Mouse (Mus musculus) myocyte (in vitro differentiated cells): Measurements from ENCODE around the gene Gm10271. TPM values are rescaled to one million over a fixed set of nuclear protein-coding genes. Genes with fewer than 3 reads are reported as not detected.

Experiments
- H3K27me3 ChIP-seq: one replicate; pipeline ENCODE4 v1.6.1; 2011; ENCODE audit not compliant: control insufficient read depth, insufficient read depth, insufficient read length
- H3K36me3 ChIP-seq: one replicate; pipeline ENCODE4 v1.6.1; 2011; ENCODE audit not compliant: control insufficient read depth, insufficient read depth
- H3K4me2 ChIP-seq: one replicate; pipeline ENCODE4 v1.6.1; 2011; ENCODE audit warnings: low read depth, control low read depth
- H3K4me3 ChIP-seq: one replicate; pipeline ENCODE4 v1.5.1; 2011; ENCODE audit warnings: mild to moderate bottlenecking, control low read depth, moderate library complexity
- H3K79me2 ChIP-seq: one replicate; pipeline ENCODE4 v1.6.1; 2011; ENCODE audit not compliant: control insufficient read depth, insufficient read depth
- H3ac ChIP-seq: one replicate; pipeline ENCODE4 v1.6.1; 2011; ENCODE audit not compliant: control insufficient read depth, insufficient read length
- CEBPB ChIP-seq: IDR thresholded peaks from 2 replicates; pipeline ENCODE4 v1.6.1; 2011; ENCODE audit warnings: mild to moderate bottlenecking, moderate library complexity; ENCODE audit not compliant: poor library complexity, insufficient read depth, severe bottlenecking
- E2F4 ChIP-seq: IDR thresholded peaks from one replicate; pipeline ENCODE4 v1.6.1; 2011; ENCODE audit warnings: mild to moderate bottlenecking, control low read depth, moderate library complexity; ENCODE audit not compliant: insufficient read depth
- MAX ChIP-seq: IDR thresholded peaks from one replicate; pipeline ENCODE4 v1.6.1; 2011; ENCODE audit warnings: low read depth, mild to moderate bottlenecking, control low read depth
- MYOD1 ChIP-seq, 3 experiments: IDR thresholded peaks; one replicate each; pipeline ENCODE4 v1.6.1; 2011; ENCODE audit warnings: control low read depth in 2 of 3, low read depth in 2 of 3, mild to moderate bottlenecking in 2 of 3, moderate library complexity in 1 of 3; ENCODE audit not compliant: insufficient read length in 2 of 3, control insufficient read depth in 1 of 3
- MYOG ChIP-seq, 3 experiments: IDR thresholded peaks; one replicate each; pipeline ENCODE4 v1.6.1; 2011; ENCODE audit warnings: control low read depth in 2 of 3, low read depth in 2 of 3, mild to moderate bottlenecking in 2 of 3; ENCODE audit not compliant: insufficient read length in 2 of 3, control insufficient read depth in 1 of 3, insufficient read depth in 1 of 3
- POLR2A ChIP-seq: IDR thresholded peaks from one replicate; pipeline ENCODE4 v1.6.1; 2011; ENCODE audit warnings: low read depth, mild to moderate bottlenecking, control low read depth, moderate library complexity; ENCODE audit not compliant: insufficient read length
- POLR2AphosphoS2 ChIP-seq: IDR thresholded peaks from one replicate; pipeline ENCODE4 v1.6.1; 2011; ENCODE audit warnings: low read depth, control low read depth; ENCODE audit not compliant: insufficient read length
- REST ChIP-seq: IDR thresholded peaks from one replicate; pipeline ENCODE4 v1.6.1; 2011; ENCODE audit warnings: mild to moderate bottlenecking, control low read depth, moderate library complexity; ENCODE audit not compliant: insufficient read depth, insufficient read length
- SRF ChIP-seq: IDR thresholded peaks from one replicate; pipeline ENCODE4 v1.6.1; 2011; ENCODE audit warnings: low read depth; ENCODE audit not compliant: control insufficient read depth, insufficient read length
- TCF12 ChIP-seq: IDR thresholded peaks from one replicate; pipeline ENCODE4 v1.6.1; 2011; ENCODE audit warnings: mild to moderate bottlenecking, control low read depth; ENCODE audit not compliant: poor library complexity, insufficient read depth, severe bottlenecking
- TCF3 ChIP-seq: IDR thresholded peaks from one replicate; pipeline ENCODE4 v1.6.1; 2011; ENCODE audit warnings: low read depth, control low read depth; ENCODE audit not compliant: insufficient read length
- USF1 ChIP-seq: IDR thresholded peaks from one replicate; pipeline ENCODE4 v1.6.1; 2011; ENCODE audit warnings: low read depth, mild to moderate bottlenecking, control low read depth, moderate library complexity
- polyA plus RNA-seq: library from polyadenylated mRNA; unstranded; fragments of >200 nt; fragmentation: generic; extraction: Trizol; gene quantifications from one replicate; pipeline ENCODE4 v1.2.1, GENCODE M21; 2012; ENCODE audit warnings: missing spikeins

Gene Gm10271
- polyA plus RNA-seq, 1 experiment: not detected

- Histone ChIP-seq H3K27me3 (no peaks in the 10 kb centered on the region), H3K36me3 (no peaks in the 10 kb centered on the region), H3ac (no peak overlapping the region), H3K4me3 (no peak overlapping the region), H3K4me2 (no peak overlapping the region), H3K79me2 (no peaks in the 10 kb centered on the region)
- TF ChIP-seq TCF3 (no peak), REST (no peak)
Measured at GRCm38 (mm10) chr10:116984836-116985235, 12.4 kb upstream of the Gm10271 start.

GRCm38 (mm10) chr10:116982526-116982925 lies 10.1 kb upstream of the Gm10271 start:
- TF ChIP-seq TCF3 (no peak), E2F4 (no peak), CEBPB (no peak), USF1 (no peak), POLR2A (no peak), MYOG (IDR thresholded peaks at IDR 0.05; ENCODE audit: control insufficient read depth in 1 of 3, insufficient read depth in 1 of 3, insufficient read length in 2 of 3, low read depth in 2 of 3) (no peak), REST (no peak), TCF12 (no peak), POLR2AphosphoS2 (no peak), MAX (no peak), MYOD1 (IDR thresholded peaks at IDR 0.05; ENCODE audit: control insufficient read depth in 1 of 3, insufficient read length in 2 of 3, low read depth in 2 of 3) (no peak), SRF (no peak)
- Histone ChIP-seq H3K4me2 (peak overlapping the region; percentile 46), H3K4me3 (no peak overlapping the region), H3K27me3 (no peaks in the 10 kb centered on the region), H3K36me3 (no peaks in the 10 kb centered on the region), H3K79me2 (no peaks in the 10 kb centered on the region), H3ac (no peak overlapping the region)

GRCm38 (mm10) chr10:116980888-116981287 lies 8.5 kb upstream of the Gm10271 start:
- H3K36me3 ChIP-seq: no peaks in the 10 kb centered on the region
- no peak for TF ChIP-seq POLR2A
- no peak for TF ChIP-seq MYOG (IDR thresholded peaks at IDR 0.05; ENCODE audit: control insufficient read depth in 1 of 3, insufficient read depth in 1 of 3, insufficient read length in 2 of 3, low read depth in 2 of 3)
- no peak for TF ChIP-seq REST
- no peak for TF ChIP-seq CEBPB
- TF ChIP-seq SRF: no peak
- no peak for TF ChIP-seq USF1
- no peak for TF ChIP-seq POLR2AphosphoS2
- no peak for TF ChIP-seq TCF3
- TF ChIP-seq MYOD1 (IDR thresholded peaks at IDR 0.05; ENCODE audit: control insufficient read depth in 1 of 3, insufficient read length in 2 of 3, low read depth in 2 of 3): no peak
- TF ChIP-seq E2F4: no peak
- TF ChIP-seq MAX: no peak
- TF ChIP-seq TCF12: no peak
- H3K4me2 ChIP-seq: no peak overlapping the region
- H3K27me3 ChIP-seq: no peaks in the 10 kb centered on the region
- no peaks in the 10 kb centered on the region for H3K79me2 ChIP-seq
- no peak overlapping the region for H3ac ChIP-seq
- no peak overlapping the region for H3K4me3 ChIP-seq

GRCm38 (mm10) chr10:116980273-116980672 lies 7.9 kb upstream of the Gm10271 start:
- Histone ChIP-seq H3K4me2 (no peak overlapping the region), H3K4me3 (no peak overlapping the region), H3K79me2 (no peaks in the 10 kb centered on the region), H3K27me3 (no peaks in the 10 kb centered on the region), H3ac (no peak overlapping the region), H3K36me3 (no peaks in the 10 kb centered on the region)
- TF ChIP-seq TCF12 (no peak), CEBPB (no peak), USF1 (no peak), TCF3 (no peak), POLR2A (no peak), MYOG (IDR thresholded peaks at IDR 0.05; ENCODE audit: control insufficient read depth in 1 of 3, insufficient read depth in 1 of 3, insufficient read length in 2 of 3, low read depth in 2 of 3) (no peak), MAX (no peak), SRF (no peak), POLR2AphosphoS2 (no peak), MYOD1 (IDR thresholded peaks at IDR 0.05; ENCODE audit: control insufficient read depth in 1 of 3, insufficient read length in 2 of 3, low read depth in 2 of 3) (no peak), E2F4 (no peak), REST (no peak)

- TF ChIP-seq MAX: no peak
- no peaks in the 10 kb centered on the region for H3K27me3 ChIP-seq
- no peak overlapping the region for H3K4me2 ChIP-seq
- no peak overlapping the region for H3ac ChIP-seq
- H3K36me3 ChIP-seq: no peaks in the 10 kb centered on the region
- H3K4me3 ChIP-seq: no peak overlapping the region
- H3K79me2 ChIP-seq: no peaks in the 10 kb centered on the region
Measured at GRCm38 (mm10) chr10:116978841-116979240, 6.4 kb upstream of the Gm10271 start.
